Comparison of ENCODE assay signal across 8 mouse cellular contexts in genomic region chr6:51471782-51472181, GRCm38 (mm10). TPM values are rescaled to one million over a fixed set of nuclear protein-coding genes. Genes with fewer than 3 reads are reported as not detected.
DNase-seq lines count a peak whose midpoint lies in the region; ATAC-seq and TF ChIP-seq lines count a peak whose summit lies in the region.

No protein-coding gene starts in this region.

- ATAC-seq in neural tube, embryonic 12.5 days (ENCODE audit: low FRiP score, low read depth), result no peak

- H3K27me3 ChIP-seq in embryonic facial prominence, embryonic 10.5 days (replicated peaks; ENCODE audit: low read depth, poor library complexity, severe bottlenecking), result no peaks in the 10 kb centered on the region
- H3K27me3 ChIP-seq in neural tube, embryonic 12.5 days (replicated peaks), result no peaks in the 10 kb centered on the region

- peak overlapping the region; percentile 98 for H3K4me3 ChIP-seq in layer of hippocampus, adult 2 months
- H3K4me3 ChIP-seq in embryonic facial prominence, embryonic 10.5 days, result peak overlapping the region; percentile 98
- H3K4me3 ChIP-seq in neural tube, embryonic 12.5 days, result peak overlapping the region; percentile 91

- H3K27ac ChIP-seq in layer of hippocampus, adult 2 months, result peak overlapping the region; percentile 99
- peak overlapping the region; percentile 100 for H3K27ac ChIP-seq in embryonic facial prominence, embryonic 10.5 days (replicated peaks)
- H3K27ac ChIP-seq in neural tube, embryonic 12.5 days, result no peak overlapping the region

- no peak for TF ChIP-seq CTCF in layer of hippocampus, adult 2 months (conservative IDR thresholded peaks at IDR 0.05)

- H3K36me3 ChIP-seq in embryonic facial prominence, embryonic 10.5 days (replicated peaks), result peaks cover 65% of the 10 kb centered on the region
- H3K36me3 ChIP-seq in neural tube, embryonic 12.5 days, result peaks cover 25% of the 10 kb centered on the region

- no peaks in the 10 kb centered on the region for H3K9me3 ChIP-seq in embryonic facial prominence, embryonic 10.5 days
- no peaks in the 10 kb centered on the region for H3K9me3 ChIP-seq in neural tube, embryonic 12.5 days

- H3K4me1 ChIP-seq in embryonic facial prominence, embryonic 10.5 days, result peaks cover 22% of the 10 kb centered on the region
- H3K4me1 ChIP-seq in neural tube, embryonic 12.5 days, result peaks cover 17% of the 10 kb centered on the region

- no peak for DNase-seq in layer of hippocampus, adult 2 months (ENCODE audit: low spot score in 2 of 2)
- DNase-seq in layer of hippocampus, adult 9-11 months, result no peak
- no peak for DNase-seq in embryonic facial prominence, embryonic 10.5 days (ENCODE audit: low spot score)
- DNase-seq in induced T-regulatory cell, adult 2 months (ENCODE audit: low read depth), result peak; percentile 47
- DNase-seq in frontal cortex, adult 2 months (ENCODE audit: extremely low spot score in 1 of 2, low spot score in 1 of 2), result no peak
- DNase-seq in testis, postnatal 14 days (ENCODE audit: low spot score), result no peak
- no peak for DNase-seq in T-cell, adult 2 months (ENCODE audit: low spot score)

- H3K9ac ChIP-seq in neural tube, embryonic 12.5 days, result peak overlapping the region; percentile 99

- H3K4me2 ChIP-seq in neural tube, embryonic 12.5 days (replicated peaks), result peak overlapping the region; percentile 57

- WGBS in embryonic facial prominence, embryonic 10.5 days, result 31% methylated on average over 3 of the region's 3 CpGs
- 17% methylated on average over 3 of the region's 3 CpGs for WGBS in neural tube, embryonic 12.5 days

RNA-seq across cellular contexts. Expression of gene Cbx3, which starts 1.6 kb away (rescaled TPM):
- 100 to 1,000 TPM; 139 to 149 TPM for total RNA-seq in layer of hippocampus, adult 2 months (2021)
- polyA plus RNA-seq in embryonic facial prominence, embryonic 10.5 days (2016; fragmentation: Nextera tagmentation; extraction: Ambion mirVana), result 700 and 747 TPM in 2 replicates
- 569 and 589 TPM in 2 replicates for polyA plus RNA-seq in neural tube, embryonic 12.5 days (2016; fragmentation: Nextera tagmentation; extraction: Ambion mirVana)
- polyA plus RNA-seq in frontal cortex, adult 2 months (2012; rRNA removed), result 111 and 116 TPM in 2 replicates

RNA-seq across cellular contexts. Expression of gene Hnrnpa2b1, which starts 2.1 kb away (rescaled TPM):
- 100 to 1,000 TPM; 499 to 537 TPM for total RNA-seq in layer of hippocampus, adult 2 months (2021)
- polyA plus RNA-seq in embryonic facial prominence, embryonic 10.5 days (2016; fragmentation: Nextera tagmentation; extraction: Ambion mirVana), result 2,407 and 2,547 TPM in 2 replicates
- 2,094 and 2,188 TPM in 2 replicates for polyA plus RNA-seq in neural tube, embryonic 12.5 days (2016; fragmentation: Nextera tagmentation; extraction: Ambion mirVana)
- polyA plus RNA-seq in frontal cortex, adult 2 months (2012; rRNA removed), result 774 and 875 TPM in 2 replicates

RNA-seq across cellular contexts. Expression of gene Nfe2l3, which starts 39.3 kb away (rescaled TPM):
- total RNA-seq in layer of hippocampus, adult 2 months (2021), result 1 to 10 TPM; 2.8 to 3.0 TPM
- polyA plus RNA-seq in embryonic facial prominence, embryonic 10.5 days (2016; fragmentation: Nextera tagmentation; extraction: Ambion mirVana), result 1.3 and 1.6 TPM in 2 replicates
- 2.8 and 3.4 TPM in 2 replicates for polyA plus RNA-seq in neural tube, embryonic 12.5 days (2016; fragmentation: Nextera tagmentation; extraction: Ambion mirVana)
- 2.4 and 3.1 TPM in 2 replicates for polyA plus RNA-seq in frontal cortex, adult 2 months (2012; rRNA removed)

RNA-seq across cellular contexts. Expression of gene Snx10, which starts 51.9 kb away (rescaled TPM):
- total RNA-seq in layer of hippocampus, adult 2 months (2021), result 100 to 1,000 TPM in 1 of 2 experiments, 10 to 100 TPM in 1; 98.0 to 103 TPM
- 22.7 and 24.0 TPM in 2 replicates for polyA plus RNA-seq in embryonic facial prominence, embryonic 10.5 days (2016; fragmentation: Nextera tagmentation; extraction: Ambion mirVana)
- polyA plus RNA-seq in neural tube, embryonic 12.5 days (2016; fragmentation: Nextera tagmentation; extraction: Ambion mirVana), result 39.0 and 42.6 TPM in 2 replicates
- polyA plus RNA-seq in frontal cortex, adult 2 months (2012; rRNA removed), result 56.0 and 73.2 TPM in 2 replicates
